Mouse (Mus musculus): ENCODE measurements at regions not wholly inside any gene's neighbourhood (a gene's known extent, or its start where the extent isn't known, plus 50 kb on each side); places are given as distances from the start of the nearest gene placed in this dataset.

GRCm38 (mm10) chr12:70752911-70753290 is 72.4 kb upstream of the Frmd6 start:
- CTCF ChIA-PET, result interaction anchor here in 1 of 4 experiments (0.9 to 1.3 kb wide), 2 partner anchors 157 to 158 kb away, joined by 3 read pairs; no protein-coding TSS in a partner anchor
- POLR2A ChIA-PET, result interaction anchor here in 2 of 4 experiments (1.0 to 2.1 kb wide), 6 partner anchors 21 to 78 kb away, joined by 3 to 15 read pairs (median 4); partner anchors contain the start of gene Frmd6 (in 2 of the 2)

GRCm38 (mm10) chr12:70753458-70753857 is 71.9 kb upstream of the Frmd6 start:
- POLR2A ChIA-PET, result interaction anchor here in 2 of 4 experiments (0.8 to 2.1 kb wide), 4 partner anchors 10 to 77 kb away, joined by 3 to 15 read pairs (median 5); partner anchors contain the start of gene Frmd6 (in 1 of the 2)
- CTCF ChIA-PET, result no interaction called here

GRCm38 (mm10) chr12:70758080-70758479 is 67.2 kb upstream of the Frmd6 start:
- ChIA-PET CTCF (no interaction called here), POLR2A (no interaction called here)

GRCm38 (mm10) chr12:70763542-70763941 is 61.8 kb upstream of the Frmd6 start:
- CTCF ChIA-PET, result interaction anchor here in 2 of 4 experiments (0.6 to 1.2 kb wide), 2 partner anchors 12 to 92 kb away, joined by 3 to 4 read pairs; no protein-coding TSS in a partner anchor
- POLR2A ChIA-PET, result interaction anchor here in 3 of 4 experiments (0.5 to 1.9 kb wide), 11 partner anchors 10 to 252 kb away, joined by 3 to 7 read pairs (median 4); partner anchors contain the start of genes Frmd6 (in 2 of the 3) and Arid4a (in 1 of the 3)

- CTCF ChIA-PET, result no interaction called here
- POLR2A ChIA-PET, result interaction anchor here in 1 of 4 experiments (1.3 kb wide), 1 partner anchor 9 kb away, joined by 3 read pairs; no protein-coding TSS in a partner anchor
Observed at GRCm38 (mm10) chr12:70766319-70766718, 59.0 kb upstream of the Frmd6 start.

GRCm38 (mm10) chr12:70767959-70768358 is 57.4 kb upstream of the Frmd6 start:
- ChIA-PET POLR2A (interaction anchor here in 3 of 4 experiments (0.6 to 1.5 kb wide), 6 partner anchors 12 to 249 kb away, joined by 3 to 7 read pairs (median 4); partner anchors contain the start of gene Frmd6 (in 2 of the 3)), CTCF (interaction anchor here in 1 of 4 experiments (1.3 kb wide), 1 partner anchor 10 kb away, joined by 3 read pairs; no protein-coding TSS in a partner anchor)

GRCm38 (mm10) chr12:70768745-70769144 is 56.6 kb upstream of the Frmd6 start:
- ChIA-PET CTCF (interaction anchor here in 1 of 4 experiments (1.3 kb wide), 1 partner anchor 9 kb away, joined by 3 read pairs; no protein-coding TSS in a partner anchor), POLR2A (interaction anchor here in 3 of 4 experiments (0.6 to 1.1 kb wide), 4 partner anchors 11 to 205 kb away, joined by 3 to 7 read pairs (median 4); partner anchors contain the start of genes Frmd6 (in 2 of the 3) and Psma3 (in 1 of the 3))

GRCm38 (mm10) chr12:70769538-70770176 is 55.7 kb upstream of the Frmd6 start:
- ChIA-PET CTCF (no interaction called here), POLR2A (interaction anchor here in 2 of 4 experiments (0.7 to 0.9 kb wide), 3 partner anchors 10 to 142 kb away, joined by 3 to 5 read pairs (median 5); partner anchors contain the start of gene Frmd6 (in 1 of the 2))

GRCm38 (mm10) chr12:70774006-70774405 is 51.3 kb upstream of the Frmd6 start:
- ChIA-PET POLR2A (interaction anchor here in 3 of 4 experiments (0.6 to 9.2 kb wide), 27 partner anchors 9 to 1061 kb away, joined by 3 to 86 read pairs (median 4); partner anchors contain the start of genes Frmd6 (in 2 of the 3), Atp5s (in 1 of the 3), L2hgdh (in 1 of the 3) and Tmx1 (in 1 of the 3)), CTCF (interaction anchor here in 1 of 4 experiments (0.8 to 1.3 kb wide), 2 partner anchors 10 to 133 kb away, joined by 3 read pairs; no protein-coding TSS in a partner anchor)

- ChIA-PET CTCF (interaction anchor here in 3 of 4 experiments (0.6 to 2.4 kb wide), 8 partner anchors 9 to 255 kb away, joined by 3 to 9 read pairs (median 4); partner anchors contain the start of gene Frmd6 (in 2 of the 3)), POLR2A (interaction anchor here (0.6 to 9.2 kb wide), 51 partner anchors 9 to 1358 kb away, joined by 3 to 86 read pairs (median 5); partner anchors contain the start of genes Frmd6 (in 3 of the 4), Atp5s (in 1 of the 4) and L2hgdh (in 1 of the 4))
Observed at GRCm38 (mm10) chr12:70774816-70775591, 50.3 kb upstream of the Frmd6 start.
